In genomic region chr4:128411941-128412630, GRCm38 (mm10) we compare ENCODE assay signal across 17 mouse cellular contexts.
DNase-seq lines count a peak whose midpoint lies in the region; ATAC-seq lines count a peak whose summit lies in the region.
"Had no signal": no experiment of that assay in that cellular context is flagged by ENCODE, and none has a peak within 500 bp of the region (broad histone marks: within the 10 kb centered on the region; RNA-seq: fewer than 3 reads in every experiment).

No protein-coding gene starts in this region.

- peak overlapping the region; percentile 29; the same call in 1 of the 2 replicates for H3K27ac ChIP-seq in hindbrain, embryonic 16.5 days (ENCODE audit: low read depth, low read length)
- H3K27ac ChIP-seq in hindbrain, embryonic 12.5 days: no peak overlapping the region
- peak overlapping the region; percentile 35; the same call in 1 of the 2 replicates for H3K27ac ChIP-seq in forebrain, embryonic 15.5 days (replicated peaks)
- H3K27ac ChIP-seq: heart, embryonic 15.5 days; liver, embryonic 15.5 days; stomach, embryonic 15.5 days had no signal

- no peak overlapping the region for H3K4me2 ChIP-seq in hindbrain, embryonic 16.5 days (ENCODE audit: low read length)
- H3K4me2 ChIP-seq in hindbrain, embryonic 12.5 days (replicated peaks): no peak overlapping the region
- H3K4me2 ChIP-seq in forebrain, embryonic 15.5 days (replicated peaks): no peak overlapping the region
- H3K4me2 ChIP-seq: heart, embryonic 15.5 days; liver, embryonic 15.5 days; stomach, embryonic 15.5 days had no signal

- peaks cover 3% of the 10 kb centered on the region for H3K36me3 ChIP-seq in hindbrain, embryonic 16.5 days (ENCODE audit: control insufficient read depth, insufficient read depth, low read length)
- no peaks in the 10 kb centered on the region for H3K36me3 ChIP-seq in hindbrain, embryonic 12.5 days
- H3K36me3 ChIP-seq in forebrain, embryonic 15.5 days: peaks cover 3% of the 10 kb centered on the region; the same call in 1 of the 2 replicates
- H3K36me3 ChIP-seq: heart, embryonic 15.5 days; liver, embryonic 15.5 days; stomach, embryonic 15.5 days had no signal

- peak; percentile 76 for ATAC-seq in hindbrain, embryonic 16.5 days
- no peak for ATAC-seq in hindbrain, embryonic 12.5 days (ENCODE audit: low FRiP score)
- ATAC-seq in forebrain, embryonic 15.5 days (replicated peaks): no peak
- ATAC-seq: intestine, embryonic 16.5 days had no signal

- H3K9me3 ChIP-seq in hindbrain, embryonic 16.5 days (ENCODE audit: control insufficient read depth, low read length): no peaks in the 10 kb centered on the region
- no peaks in the 10 kb centered on the region for H3K9me3 ChIP-seq in hindbrain, embryonic 12.5 days (replicated peaks)
- no peaks in the 10 kb centered on the region for H3K9me3 ChIP-seq in forebrain, embryonic 15.5 days
- H3K9me3 ChIP-seq: heart, embryonic 15.5 days; liver, embryonic 15.5 days; stomach, embryonic 15.5 days had no signal

- no peaks in the 10 kb centered on the region for H3K27me3 ChIP-seq in hindbrain, embryonic 16.5 days (replicated peaks; ENCODE audit: control insufficient read depth, insufficient read depth, low read length)
- H3K27me3 ChIP-seq in hindbrain, embryonic 12.5 days: no peaks in the 10 kb centered on the region
- H3K27me3 ChIP-seq in forebrain, embryonic 15.5 days: no peaks in the 10 kb centered on the region
- H3K27me3 ChIP-seq: heart, embryonic 15.5 days; liver, embryonic 15.5 days; stomach, embryonic 15.5 days had no signal

- H3K4me1 ChIP-seq in hindbrain, embryonic 16.5 days (ENCODE audit: control insufficient read depth, insufficient read depth, low read depth, low read length): peaks cover 5% of the 10 kb centered on the region
- H3K4me1 ChIP-seq in hindbrain, embryonic 12.5 days: peaks cover 12% of the 10 kb centered on the region
- peaks cover 12% of the 10 kb centered on the region; the same call in 1 of the 2 replicates for H3K4me1 ChIP-seq in forebrain, embryonic 15.5 days
- H3K4me1 ChIP-seq: heart, embryonic 15.5 days; liver, embryonic 15.5 days; stomach, embryonic 15.5 days had no signal

- 61% methylated on average over 7 of the region's 7 CpGs for WGBS in hindbrain, embryonic 16.5 days
- WGBS in hindbrain, embryonic 12.5 days: 81% methylated on average over 7 of the region's 7 CpGs
- WGBS in forebrain, embryonic 15.5 days: 51% methylated on average over 7 of the region's 7 CpGs

- no peak overlapping the region for H3K9ac ChIP-seq in hindbrain, embryonic 16.5 days (ENCODE audit: low read depth, low read length)
- H3K9ac ChIP-seq in hindbrain, embryonic 12.5 days: no peak overlapping the region
- no peak overlapping the region for H3K9ac ChIP-seq in forebrain, embryonic 15.5 days (replicated peaks)
- H3K9ac ChIP-seq: heart, embryonic 15.5 days; liver, embryonic 15.5 days; stomach, embryonic 15.5 days had no signal

- peak; percentile 39 for DNase-seq in cerebellum, adult 11-12 months
- peak; percentile 77 for DNase-seq in layer of hippocampus, adult 9-11 months
- DNase-seq in gastrocnemius, adult 8-10 months (ENCODE audit: low spot score in 2 of 2): no peak
- DNase-seq in heart, postnatal 10 days: no peak
- no peak for DNase-seq in heart, postnatal 25 days (ENCODE audit: low spot score)
- DNase-seq: adrenal gland, adult 8-10 months; heart, adult 11 months; kidney, postnatal 10 days; lung, postnatal 10 days; midbrain, embryonic 14.5 days had no signal

- no peak overlapping the region for H3K4me3 ChIP-seq in hindbrain, embryonic 16.5 days (ENCODE audit: low read length)
- H3K4me3 ChIP-seq in hindbrain, embryonic 12.5 days: no peak overlapping the region
- no peak overlapping the region for H3K4me3 ChIP-seq in forebrain, embryonic 15.5 days
- H3K4me3 ChIP-seq: heart, embryonic 15.5 days; liver, embryonic 15.5 days; stomach, embryonic 15.5 days had no signal

- intact Hi-C loops in heart, postnatal 10 days (cut with DNase I): no loop called here
- intact Hi-C loops in heart, postnatal 25 days (cut with DNase I): no loop called here

Comparison
In these comparisons a context has a peak if more than half of its experiments do, and no peak if none do; other contexts are left out.
1. DNase-seq: peak in cerebellum, adult 11-12 months (single experiment) and layer of hippocampus, adult 9-11 months (single experiment); none in gastrocnemius, adult 8-10 months (0 of 2), heart, postnatal 10 days (0 of 2) and heart, postnatal 25 days (single experiment).